ENCODE assay signal across 13 mouse cellular contexts in genomic region chr6:127407742-127408141, GRCm38 (mm10). TPM values are rescaled to one million over a fixed set of nuclear protein-coding genes. Genes with fewer than 3 reads are reported as not detected.
A peak's percentile ranks its signal among the peaks of the same experiment; 100 is the strongest.
DNase-seq lines count a peak whose midpoint lies in the region; ATAC-seq and TF ChIP-seq lines count a peak whose summit lies in the region.
"Had no signal": no experiment of that assay in that cellular context is flagged by ENCODE, and none has a peak within 500 bp of the region (broad histone marks: within the 10 kb centered on the region; RNA-seq: fewer than 3 reads in every experiment).

No protein-coding gene starts in this region.

- no peak overlapping the region for H3K9ac ChIP-seq in hindbrain, embryonic 13.5 days
- no peak overlapping the region for H3K9ac ChIP-seq in forebrain, embryonic 13.5 days
- no peak overlapping the region for H3K9ac ChIP-seq in midbrain, embryonic 16.5 days (ENCODE audit: low read depth, low read length)
- H3K9ac ChIP-seq: embryonic facial prominence, embryonic 13.5 days had no signal

- ATAC-seq in hindbrain, embryonic 13.5 days (ENCODE audit: low FRiP score) = no peak
- ATAC-seq in forebrain, embryonic 13.5 days = peak; percentile 23
- no peak for ATAC-seq in midbrain, embryonic 16.5 days

- 52% methylated on average over 4 of the region's 4 CpGs for WGBS in hindbrain, embryonic 10.5 days
- 20% methylated on average over 4 of the region's 4 CpGs for WGBS in hindbrain, embryonic 13.5 days
- 13% methylated on average over 4 of the region's 4 CpGs for WGBS in forebrain, embryonic 13.5 days
- WGBS in midbrain, embryonic 16.5 days = 18% methylated on average over 4 of the region's 4 CpGs

- no peak overlapping the region for H3K4me2 ChIP-seq in hindbrain, embryonic 13.5 days
- H3K4me2 ChIP-seq in forebrain, embryonic 13.5 days = no peak overlapping the region
- H3K4me2 ChIP-seq in midbrain, embryonic 16.5 days (ENCODE audit: low read length) = no peak overlapping the region
- H3K4me2 ChIP-seq: embryonic facial prominence, embryonic 13.5 days; liver, embryonic 11.5 days had no signal

- peaks cover 44% of the 10 kb centered on the region for H3K4me1 ChIP-seq in hindbrain, embryonic 10.5 days (replicated peaks)
- H3K4me1 ChIP-seq in hindbrain, embryonic 13.5 days (replicated peaks) = peaks cover 27% of the 10 kb centered on the region
- peaks cover 50% of the 10 kb centered on the region for H3K4me1 ChIP-seq in forebrain, embryonic 13.5 days
- H3K4me1 ChIP-seq in midbrain, embryonic 16.5 days (ENCODE audit: control insufficient read depth, insufficient read depth, low read length) = peaks cover 12% of the 10 kb centered on the region

- no peaks in the 10 kb centered on the region for H3K36me3 ChIP-seq in hindbrain, embryonic 10.5 days
- no peaks in the 10 kb centered on the region for H3K36me3 ChIP-seq in hindbrain, embryonic 13.5 days
- no peaks in the 10 kb centered on the region for H3K36me3 ChIP-seq in forebrain, embryonic 13.5 days (ENCODE audit: poor library complexity, severe bottlenecking)
- no peaks in the 10 kb centered on the region for H3K36me3 ChIP-seq in midbrain, embryonic 16.5 days (ENCODE audit: control insufficient read depth, insufficient read depth, low read length)
- H3K36me3 ChIP-seq: embryonic facial prominence, embryonic 13.5 days had no signal

- peak overlapping the region; percentile 76 for H3K27ac ChIP-seq in hindbrain, embryonic 10.5 days
- no peak overlapping the region for H3K27ac ChIP-seq in hindbrain, embryonic 13.5 days
- H3K27ac ChIP-seq in forebrain, embryonic 13.5 days = peak overlapping the region; percentile 73
- 0 out of 2 replicates have a peak overlapping the region, but pooled peaks have one; percentile 9 for H3K27ac ChIP-seq in midbrain, embryonic 16.5 days (ENCODE audit: low read length)
- H3K27ac ChIP-seq: embryonic facial prominence, embryonic 13.5 days had no signal

- H3K4me3 ChIP-seq in hindbrain, embryonic 10.5 days = no peak overlapping the region
- no peak overlapping the region for H3K4me3 ChIP-seq in hindbrain, embryonic 13.5 days
- H3K4me3 ChIP-seq in forebrain, embryonic 13.5 days = no peak overlapping the region
- H3K4me3 ChIP-seq in midbrain, embryonic 16.5 days (ENCODE audit: low read depth, low read length) = no peak overlapping the region
- H3K4me3 ChIP-seq: embryonic facial prominence, embryonic 13.5 days had no signal

- TF ChIP-seq POLR2A in brain, embryonic 14.5 days (IDR thresholded peaks at IDR 0.05; ENCODE audit: borderline replicate concordance, extremely low read depth, insufficient read depth, insufficient read length, poor library complexity, severe bottlenecking) = no peak

- no peaks in the 10 kb centered on the region for H3K27me3 ChIP-seq in hindbrain, embryonic 10.5 days (ENCODE audit: insufficient read depth, poor library complexity, severe bottlenecking)
- 0 out of 2 replicates have a peak, but pooled peaks cover 8% of the 10 kb centered on the region for H3K27me3 ChIP-seq in hindbrain, embryonic 13.5 days
- no peaks in the 10 kb centered on the region for H3K27me3 ChIP-seq in forebrain, embryonic 13.5 days
- no peaks in the 10 kb centered on the region for H3K27me3 ChIP-seq in midbrain, embryonic 16.5 days (ENCODE audit: control insufficient read depth, insufficient read depth, low read depth, low read length)
- H3K27me3 ChIP-seq: embryonic facial prominence, embryonic 13.5 days had no signal

- TF ChIP-seq CTCF in brain, embryonic 14.5 days (IDR thresholded peaks at IDR 0.05; ENCODE audit: borderline replicate concordance, extremely low read depth, insufficient read depth, insufficient read length) = no peak; the same call in 1 of the 2 replicates

- DNase-seq in hindbrain, embryonic 10.5 days (ENCODE audit: low spot score) = no peak
- DNase-seq in brain, embryonic 14.5 days (ENCODE audit: low read depth) = peak; percentile 88
- DNase-seq in right cerebral cortex, adult 2 months (ENCODE audit: low spot score in 2 of 2) = no peak
- DNase-seq in spleen, postnatal 10 days (ENCODE audit: low spot score in 2 of 2) = no peak
- DNase-seq: heart, adult 11 months; kidney, adult 11 months; layer of hippocampus, adult 9-11 months; right cerebral cortex, adult 18-20 months had no signal

- H3K9me3 ChIP-seq in hindbrain, embryonic 10.5 days = no peaks in the 10 kb centered on the region
- H3K9me3 ChIP-seq in hindbrain, embryonic 13.5 days = no peaks in the 10 kb centered on the region
- H3K9me3 ChIP-seq in forebrain, embryonic 13.5 days (replicated peaks) = no peaks in the 10 kb centered on the region
- no peaks in the 10 kb centered on the region for H3K9me3 ChIP-seq in midbrain, embryonic 16.5 days (replicated peaks; ENCODE audit: control insufficient read depth, low read length, poor library complexity, severe bottlenecking)
- H3K9me3 ChIP-seq: embryonic facial prominence, embryonic 13.5 days had no signal

RNA-seq across cellular contexts. Expression of gene Parp11, which starts 38.9 kb away (rescaled TPM):
- polyA plus RNA-seq in hindbrain, embryonic 10.5 days (2016; fragmentation: Nextera tagmentation; extraction: Ambion mirVana) = 35.7 and 43.6 TPM in 2 replicates
- polyA plus RNA-seq in hindbrain, embryonic 13.5 days (2015; fragmentation: Nextera tagmentation; extraction: Ambion mirVana) = 80.6 and 82.1 TPM in 2 replicates
- 86.1 and 86.6 TPM in 2 replicates for polyA plus RNA-seq in brain, embryonic 14.5 days (2012; rRNA removed)
- polyA plus RNA-seq in forebrain, embryonic 13.5 days (2015; fragmentation: Nextera tagmentation; extraction: Ambion mirVana) = 74.4 and 77.3 TPM in 2 replicates
- polyA plus RNA-seq in midbrain, embryonic 16.5 days (2015; fragmentation: Nextera tagmentation; extraction: Ambion mirVana) = 90.5 and 100 TPM in 2 replicates
